Mouse (Mus musculus): ENCODE results near the gene Ssh3. TPM values are rescaled to one million over a fixed set of nuclear protein-coding genes. Genes with fewer than 3 reads are reported as not detected.
"Not testable (repeated sequence)": the region's sequence is repeated elsewhere in the genome, so short reads cannot be mapped to it uniquely, and the experiment has no call there.

Ssh3 gene
- total RNA-seq, 2 experiments from 2014 or later, result 4.4 to 5.2 TPM

- DNase-seq (ENCODE audit: low spot score in 2 of 2), result not testable (repeated sequence)
These were observed 20.3 kb downstream of the Ssh3 start for GRCm38 (mm10) chr19:4248683-4249082.

GRCm38 (mm10) chr19:4247010-4247409 is 22.0 kb downstream of the Ssh3 start:
- DNase-seq (ENCODE audit: low spot score in 2 of 2), result no peak

GRCm38 (mm10) chr19:4244775-4245174 is 24.2 kb downstream of the Ssh3 start:
- no peak for DNase-seq (ENCODE audit: low spot score in 2 of 2)

GRCm38 (mm10) chr19:4242416-4242815 is 26.6 kb downstream of the Ssh3 start:
- DNase-seq (ENCODE audit: low spot score in 2 of 2), result no peak

- DNase-seq (ENCODE audit: low spot score in 2 of 2), result no peak
These were observed 28.7 kb downstream of the Ssh3 start for GRCm38 (mm10) chr19:4240247-4240668.

GRCm38 (mm10) chr19:4234548-4234947 is 34.4 kb downstream of the Ssh3 start:
- DNase-seq (ENCODE audit: low spot score in 2 of 2), result no peak

GRCm38 (mm10) chr19:4232651-4233050 is 36.3 kb downstream of the Ssh3 start:
- DNase-seq (ENCODE audit: low spot score in 2 of 2), result no peak

- no peak for DNase-seq (ENCODE audit: low spot score in 2 of 2)
These were observed 36.8 kb downstream of the Ssh3 start for GRCm38 (mm10) chr19:4232186-4232572.

GRCm38 (mm10) chr19:4231253-4232185 is 37.5 kb downstream of the Ssh3 start, which contains the start of gene Pold4:
Pold4 (plus strand) TSS chr19:4231899.
- peak; percentile 95 to 97 for DNase-seq (ENCODE audit: low spot score in 2 of 2)

GRCm38 (mm10) chr19:4230415-4230814 is 38.6 kb downstream of the Ssh3 start:
- DNase-seq (ENCODE audit: low spot score in 2 of 2), result no peak

GRCm38 (mm10) chr19:4229451-4230076 is 39.4 kb downstream of the Ssh3 start:
- DNase-seq (ENCODE audit: low spot score in 2 of 2), result no peak

- no peak for DNase-seq (ENCODE audit: low spot score in 2 of 2)
These were observed 40.1 kb downstream of the Ssh3 start for GRCm38 (mm10) chr19:4228891-4229290.

GRCm38 (mm10) chr19:4227894-4228678 is 40.9 kb downstream of the Ssh3 start:
- peak; percentile 43 to 61 for DNase-seq (ENCODE audit: low spot score in 2 of 2)

GRCm38 (mm10) chr19:4227446-4227845 is 41.5 kb downstream of the Ssh3 start:
- no peak for DNase-seq (ENCODE audit: low spot score in 2 of 2)

- DNase-seq (ENCODE audit: low spot score in 2 of 2), result no peak
These were observed 42.2 kb downstream of the Ssh3 start for GRCm38 (mm10) chr19:4226779-4227178.

- no peak for DNase-seq (ENCODE audit: low spot score in 2 of 2)
These were observed 46.8 kb downstream of the Ssh3 start for GRCm38 (mm10) chr19:4222165-4222564.

- DNase-seq (ENCODE audit: low spot score in 2 of 2), result no peak
These were observed 47.8 kb downstream of the Ssh3 start for GRCm38 (mm10) chr19:4220957-4221743.

- no peak for DNase-seq (ENCODE audit: low spot score in 2 of 2)
These were observed 48.6 kb downstream of the Ssh3 start for GRCm38 (mm10) chr19:4220416-4220815.

GRCm38 (mm10) chr19:4219943-4220342 is 49.0 kb downstream of the Ssh3 start:
- no peak for DNase-seq (ENCODE audit: low spot score in 2 of 2)

GRCm38 (mm10) chr19:4218784-4219183 is 50.2 kb downstream of the Ssh3 start:
- DNase-seq (ENCODE audit: low spot score in 2 of 2), result no peak

GRCm38 (mm10) chr19:4218293-4218692 is 50.7 kb downstream of the Ssh3 start:
- DNase-seq (ENCODE audit: low spot score in 2 of 2), result no peak
